Mouse (Mus musculus) heart, embryonic 15.5 days (tissue): Measurements from ENCODE around the gene Rabepk. TPM values are rescaled to one million over a fixed set of nuclear protein-coding genes. Genes with fewer than 3 reads are reported as not detected.
A peak's percentile ranks its signal among the peaks of the same experiment; 100 is the strongest.

ENCODE experiments used
- ATAC-seq: fragments of 200-750 bp; cut with Nextera tagmentation; replicated peaks from 2 replicates; pipeline ENCODE4 v1.8.0; 2017; ENCODE audit warnings: low read depth, moderate TSS enrichment; ENCODE audit not compliant: insufficient number of reproducible peaks, insufficient read depth, low FRiP score
- H3K27ac ChIP-seq: fragments of 300-500 bp; sonication (generic); 2 replicates; pipeline ENCODE4 v1.5.1; 2015; ENCODE audit warnings: mild to moderate bottlenecking, inconsistent platforms
- H3K27me3 ChIP-seq: fragments of 300-500 bp; sonication (generic); 2 replicates; pipeline ENCODE4 v1.6.1; 2015; ENCODE audit warnings: inconsistent platforms
- H3K36me3 ChIP-seq: fragments of 300-500 bp; sonication (generic); 2 replicates; pipeline ENCODE4 v1.6.1; 2015; ENCODE audit warnings: mild to moderate bottlenecking, inconsistent platforms
- H3K4me1 ChIP-seq: fragments of 300-500 bp; sonication (generic); replicated peaks from 2 replicates; pipeline ENCODE4 v1.6.1; 2015; ENCODE audit warnings: inconsistent platforms
- H3K4me2 ChIP-seq: fragments of 300-500 bp; sonication (generic); 2 replicates; pipeline ENCODE4 v1.6.1; 2015; ENCODE audit warnings: inconsistent platforms, mild to moderate bottlenecking, moderate library complexity
- H3K4me3 ChIP-seq: fragments of 300-500 bp; sonication (generic); 2 replicates; pipeline ENCODE4 v1.5.1; 2015; ENCODE audit warnings: mild to moderate bottlenecking, inconsistent platforms
- H3K9ac ChIP-seq: fragments of 300-500 bp; sonication (generic); 2 replicates; pipeline ENCODE4 v1.6.1; 2015; ENCODE audit warnings: mild to moderate bottlenecking, inconsistent platforms
- H3K9me3 ChIP-seq: fragments of 300-500 bp; sonication (generic); replicated peaks from 2 replicates; pipeline ENCODE4 v1.6.1; 2016; ENCODE audit warnings: inconsistent platforms
- WGBS: fragments of 180-500 bp; shearing (Covaris S2); methylation state at CpG from one replicate; pipeline ENCODE4 v1.1.7; 2015; ENCODE audit warnings: mixed read lengths; 5-methylcytosine and 5-hydroxymethylcytosine counted together
- polyA plus RNA-seq: library from polyadenylated mRNA; unstranded; fragments of >200 nt; fragmentation: Nextera tagmentation; extraction: Ambion mirVana; gene quantifications from 2 replicates; pipeline ENCODE4 v1.2.1, GENCODE M21; 2015

Gene Rabepk
- polyA plus RNA-seq, 1 experiment from 2014 or later = 22.2 TPM

DNA sequence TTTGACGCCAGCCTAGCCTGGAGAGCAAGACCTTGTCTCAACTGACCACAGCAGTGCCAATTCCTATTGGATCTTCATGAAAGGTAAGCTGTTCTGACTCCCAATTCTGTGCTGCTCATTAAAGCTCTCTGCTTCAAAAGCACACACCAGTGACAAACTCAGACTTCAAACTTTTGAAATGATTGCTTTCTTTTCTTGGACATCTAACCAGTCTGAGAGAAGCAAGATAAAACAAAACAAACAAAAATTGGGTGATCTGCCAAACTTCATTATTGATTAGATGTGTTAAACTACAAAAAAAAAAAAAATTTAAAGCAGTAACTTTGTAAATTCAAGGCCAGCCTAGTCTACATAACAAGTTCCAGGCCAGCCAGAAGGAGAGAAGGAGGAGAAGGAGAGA lies 42.4 kb downstream of the Rabepk start:
- 61% methylated on average over 1 of the region's 1 CpGs for WGBS
- Histone ChIP-seq H3K27ac (no peak overlapping the region), H3K9ac (no peak overlapping the region), H3K4me3 (no peak overlapping the region), H3K9me3 (no peaks in the 10 kb centered on the region), H3K36me3 (no peaks in the 10 kb centered on the region), H3K27me3 (no peaks in the 10 kb centered on the region), H3K4me2 (no peak overlapping the region), H3K4me1 (peaks cover 10% of the 10 kb centered on the region)
- no peak for ATAC-seq

DNA sequence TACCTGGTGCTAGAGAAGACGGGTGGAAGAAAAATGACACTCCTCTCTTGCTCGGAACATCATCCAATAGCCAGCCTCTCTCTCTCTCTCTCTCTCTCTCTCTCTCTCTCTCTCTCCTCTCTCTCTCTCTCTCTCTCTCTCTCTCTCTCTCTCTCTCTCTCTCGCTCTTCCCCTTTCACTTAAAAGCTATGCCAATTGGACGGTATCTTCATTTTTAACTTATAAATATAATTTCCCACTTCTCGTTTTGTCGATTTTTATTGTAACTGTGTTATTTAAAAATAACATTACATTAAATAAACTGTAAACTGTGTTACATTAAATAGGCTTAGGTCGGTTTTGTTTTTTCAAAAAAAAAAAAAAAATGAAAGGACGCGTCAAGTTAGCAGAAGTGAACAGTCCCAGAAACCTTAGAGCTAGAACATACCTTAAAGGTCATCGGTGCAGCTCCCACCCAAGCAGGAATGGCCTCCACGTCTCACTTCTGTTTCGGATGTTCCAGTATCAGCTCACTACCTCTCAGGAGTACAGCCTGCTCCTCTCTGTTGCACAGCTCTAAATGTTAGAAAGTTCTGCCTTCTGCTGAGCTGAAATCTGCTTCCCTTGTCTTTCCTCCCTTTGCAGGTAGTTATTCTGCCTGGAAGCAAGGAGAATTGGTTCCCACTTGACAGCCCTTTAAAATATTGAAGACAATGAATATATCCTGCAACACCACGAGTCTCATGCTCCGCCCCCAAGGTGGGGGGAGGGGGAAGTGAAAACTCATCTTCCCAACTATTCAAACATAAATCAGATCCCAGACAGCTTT lies 45.0 kb downstream of the Rabepk start, which contains the start of gene Gapvd1:
TSS of gene Gapvd1 (minus strand) at position 682 of the 808 bp plus-strand sequence.
- Histone ChIP-seq H3K27ac (peak within 1 kb of the TSS; percentile 97), H3K9ac (peak within 1 kb of the TSS; percentile 91), H3K9me3 (no peaks in the 10 kb centered on the region), H3K4me2 (peak within 1 kb of the TSS; percentile 70), H3K27me3 (no peaks in the 10 kb centered on the region), H3K4me1 (peaks cover 13% of the 10 kb centered on the region), H3K4me3 (peak within 1 kb of the TSS; percentile 96), H3K36me3 (no peaks in the 10 kb centered on the region)
- WGBS = under 1% methylated on average over 14 of the region's 14 CpGs
- ATAC-seq = no peak

DNA sequence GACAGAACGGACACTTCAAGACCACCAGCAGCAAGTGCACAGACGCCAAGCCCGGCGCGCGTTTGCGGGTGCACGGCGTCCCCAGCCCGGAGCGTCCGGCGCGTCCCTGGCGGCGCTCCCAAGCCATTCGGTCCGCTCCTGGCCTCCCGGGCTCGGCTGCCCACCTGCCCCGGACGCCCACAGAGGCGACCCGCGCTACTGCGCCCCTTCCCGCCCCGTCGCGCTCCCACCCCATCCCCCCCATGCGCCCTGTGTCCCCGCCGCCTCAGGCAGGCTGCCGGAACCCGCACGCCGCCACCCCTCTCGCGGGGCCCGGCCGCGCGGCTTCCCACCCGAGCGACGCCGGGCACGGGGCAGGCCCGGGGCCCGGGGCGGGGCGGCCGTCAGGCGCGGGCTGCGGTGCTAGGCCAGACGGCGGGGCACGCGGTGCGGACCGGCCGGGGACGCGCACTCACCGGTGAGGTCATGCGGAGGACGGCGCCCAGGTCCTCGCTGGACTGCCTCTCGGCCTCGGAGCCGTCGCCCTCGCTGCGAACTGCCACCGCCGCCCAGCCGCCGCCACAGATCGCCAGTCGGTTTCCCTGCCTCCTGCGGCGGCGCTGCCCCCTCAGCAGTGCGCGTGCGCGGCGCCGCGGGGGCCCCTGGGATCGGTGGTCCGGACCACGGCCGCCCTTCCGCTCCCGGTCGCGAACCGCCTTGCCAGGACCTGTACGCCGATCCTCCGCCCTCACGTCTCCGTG lies 45.7 kb downstream of the Rabepk start:
- ATAC-seq = peak; percentile 96
- Histone ChIP-seq H3K27ac (peak overlapping the region; percentile 97), H3K4me2 (peak overlapping the region; percentile 70), H3K9me3 (no peaks in the 10 kb centered on the region), H3K4me3 (peak overlapping the region; percentile 96), H3K27me3 (no peaks in the 10 kb centered on the region), H3K9ac (peak overlapping the region; percentile 91), H3K4me1 (peaks cover 13% of the 10 kb centered on the region), H3K36me3 (no peaks in the 10 kb centered on the region)
- under 1% methylated on average over 100 of the region's 106 CpGs for WGBS

DNA sequence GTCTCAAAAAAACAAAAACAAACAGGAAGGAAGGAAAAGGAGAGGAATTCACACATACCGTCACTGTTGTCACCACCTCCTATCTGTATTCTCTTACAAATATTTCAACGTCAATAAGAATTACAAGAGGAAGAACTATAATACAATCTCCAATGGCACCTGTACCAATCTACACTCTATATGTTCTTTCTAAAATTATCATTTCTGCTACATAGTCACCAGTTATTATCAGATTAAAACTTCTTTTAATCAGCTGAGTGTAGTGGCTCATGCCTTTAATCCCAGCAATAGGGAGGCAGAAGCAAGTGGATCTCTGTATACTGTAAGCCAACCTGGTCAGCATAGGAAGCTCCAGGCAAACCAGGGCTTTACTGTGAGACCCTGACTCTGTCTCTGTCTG lies 49.5 kb downstream of the Rabepk start:
- ATAC-seq = no peak
- Histone ChIP-seq H3K27ac (no peak overlapping the region), H3K4me2 (no peak overlapping the region), H3K4me1 (peaks cover 13% of the 10 kb centered on the region), H3K27me3 (no peaks in the 10 kb centered on the region), H3K36me3 (no peaks in the 10 kb centered on the region), H3K9ac (no peak overlapping the region), H3K4me3 (no peak overlapping the region), H3K9me3 (no peaks in the 10 kb centered on the region)
- WGBS = 50% methylated on average over 2 of the region's 2 CpGs

DNA sequence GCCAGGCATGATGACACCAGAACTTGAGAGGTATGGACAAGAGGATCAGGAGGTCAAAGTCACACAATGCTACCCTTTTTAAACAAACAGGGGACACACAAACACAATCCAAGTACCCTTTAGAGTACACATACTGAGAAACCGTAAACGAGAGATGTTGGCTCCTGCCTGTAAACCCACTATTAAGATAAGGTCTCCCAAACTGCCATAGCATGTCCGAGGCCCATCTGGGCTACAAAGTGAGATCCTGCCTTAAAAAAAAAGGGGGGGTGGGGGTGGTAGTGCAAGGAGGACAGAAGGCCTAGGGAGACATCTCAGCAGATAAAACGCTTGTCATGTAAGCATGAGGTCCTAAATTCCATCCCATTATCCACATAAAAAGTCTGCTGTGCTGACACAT lies 51.2 kb downstream of the Rabepk start:
- Histone ChIP-seq H3K9ac (no peak overlapping the region), H3K36me3 (peaks cover 3% of the 10 kb centered on the region; the same call in 1 of the 2 replicates), H3K4me1 (peaks cover 9% of the 10 kb centered on the region), H3K27ac (no peak overlapping the region), H3K9me3 (no peaks in the 10 kb centered on the region), H3K27me3 (no peaks in the 10 kb centered on the region), H3K4me3 (no peak overlapping the region), H3K4me2 (no peak overlapping the region)
- ATAC-seq = no peak
- 76% methylated on average over 4 of the region's 4 CpGs for WGBS

DNA sequence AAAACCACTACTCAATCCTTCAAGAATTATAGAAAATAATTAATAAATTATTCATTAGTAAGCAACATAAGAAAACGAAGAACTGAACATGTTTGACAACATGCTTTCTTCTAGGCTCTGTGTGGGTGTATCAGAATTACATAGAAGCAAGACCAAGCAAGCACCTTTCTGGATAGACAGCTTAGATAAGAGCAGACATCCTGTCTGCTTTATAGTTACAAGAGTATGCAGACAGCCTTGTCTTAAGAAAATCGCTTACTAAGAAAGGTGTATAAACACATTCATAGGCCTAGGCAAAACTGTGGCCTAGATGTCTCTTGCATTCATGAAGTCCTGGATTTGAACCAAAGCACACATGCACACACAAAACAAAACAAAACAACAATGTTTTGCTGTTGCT lies 54.0 kb downstream of the Rabepk start:
- peaks cover 3% of the 10 kb centered on the region; the same call in 1 of the 2 replicates for H3K36me3 ChIP-seq
- H3K27me3 ChIP-seq = no peaks in the 10 kb centered on the region
- no peak overlapping the region for H3K9ac ChIP-seq
- WGBS = 77% methylated on average over 2 of the region's 2 CpGs
- ATAC-seq = no peak
- H3K4me2 ChIP-seq = no peak overlapping the region
- H3K4me1 ChIP-seq = peaks cover 8% of the 10 kb centered on the region
- H3K27ac ChIP-seq = no peak overlapping the region
- H3K4me3 ChIP-seq = no peak overlapping the region
- no peaks in the 10 kb centered on the region for H3K9me3 ChIP-seq

DNA sequence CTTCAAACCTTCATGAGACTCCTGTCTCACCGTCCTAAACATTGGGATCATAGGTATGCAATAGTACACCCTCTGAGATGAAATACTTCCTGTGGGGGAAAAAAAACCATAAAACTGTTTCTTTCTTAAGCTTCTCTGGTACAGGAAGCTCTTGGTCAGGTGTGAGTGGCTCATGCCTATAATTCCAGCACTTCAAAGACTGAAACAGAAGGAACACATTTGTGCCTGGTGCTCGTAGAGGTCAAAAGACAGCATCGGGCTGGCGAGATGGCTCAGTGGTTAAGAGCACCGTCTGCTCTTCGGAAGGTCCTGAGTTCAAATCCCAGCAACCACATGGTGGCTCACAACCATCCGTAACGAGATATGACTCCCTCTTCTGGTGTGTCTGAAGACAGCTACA lies 55.2 kb downstream of the Rabepk start:
- Histone ChIP-seq H3K27ac (no peak overlapping the region), H3K4me3 (no peak overlapping the region), H3K4me1 (peaks cover 8% of the 10 kb centered on the region), H3K9ac (no peak overlapping the region), H3K27me3 (no peaks in the 10 kb centered on the region), H3K9me3 (no peaks in the 10 kb centered on the region), H3K4me2 (no peak overlapping the region), H3K36me3 (peaks cover 3% of the 10 kb centered on the region; the same call in 1 of the 2 replicates)
- no peak for ATAC-seq
- 91% methylated on average over 8 of the region's 8 CpGs for WGBS

DNA sequence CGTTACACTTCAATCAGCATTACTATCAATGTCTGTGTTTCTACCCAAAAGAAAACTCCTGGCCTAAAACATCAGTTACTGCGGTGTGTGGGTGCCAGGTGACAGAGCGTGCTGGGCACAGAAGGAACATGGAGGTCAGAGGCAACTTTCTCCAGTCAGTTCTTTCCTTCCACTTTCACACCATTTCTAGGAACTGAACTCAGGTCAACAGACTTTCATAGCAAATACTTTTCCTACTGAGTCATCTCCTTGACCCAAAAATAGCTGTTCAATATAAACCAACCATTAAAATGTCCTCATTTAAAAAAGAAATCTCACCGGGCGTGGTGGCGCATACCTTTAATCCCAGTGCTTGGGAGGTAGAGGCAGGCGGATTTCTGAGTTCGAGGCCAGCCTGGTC lies 57.0 kb downstream of the Rabepk start:
- Histone ChIP-seq H3K9me3 (no peaks in the 10 kb centered on the region), H3K9ac (no peak overlapping the region), H3K4me1 (peaks cover 8% of the 10 kb centered on the region), H3K4me3 (no peak overlapping the region), H3K36me3 (peaks cover 3% of the 10 kb centered on the region; the same call in 1 of the 2 replicates), H3K27me3 (no peaks in the 10 kb centered on the region), H3K27ac (no peak overlapping the region), H3K4me2 (no peak overlapping the region)
- ATAC-seq = no peak
- WGBS = 86% methylated on average over 8 of the region's 8 CpGs

DNA sequence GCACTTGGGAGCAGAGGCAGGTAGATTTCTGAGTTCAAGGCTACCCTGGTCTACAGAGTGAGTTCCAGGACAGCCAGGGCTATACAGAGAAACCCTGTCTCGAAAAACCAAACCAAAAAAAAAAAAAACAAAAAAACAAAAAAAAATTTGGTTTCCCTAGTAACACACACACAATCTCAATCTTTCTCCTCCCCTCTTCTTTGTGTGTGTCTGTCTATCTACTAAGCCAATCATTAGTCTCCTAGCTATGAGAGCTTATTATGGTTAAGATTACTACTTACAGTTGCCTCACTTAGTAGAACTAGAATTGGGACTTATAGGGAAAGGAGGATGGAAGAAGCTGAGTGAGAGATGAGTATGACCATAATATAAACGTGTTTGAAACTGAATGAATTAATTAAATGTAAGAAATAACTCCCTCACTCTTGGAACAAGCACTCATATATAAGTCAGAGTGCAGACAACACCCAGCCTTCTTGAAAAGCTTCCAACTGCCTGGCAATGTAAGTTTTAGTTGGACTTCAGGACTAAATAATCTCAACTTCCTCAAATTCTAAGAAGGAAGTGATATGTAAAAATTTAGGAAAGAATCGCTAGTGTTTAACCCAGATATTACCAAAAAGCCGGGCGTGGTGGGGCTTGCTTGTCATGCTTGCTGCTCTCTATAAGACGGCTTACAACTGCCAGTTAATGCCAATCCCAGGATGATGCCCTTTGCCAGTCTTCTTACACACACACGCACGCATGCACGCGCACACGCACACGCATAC lies 58.1 kb downstream of the Rabepk start:
- H3K36me3 ChIP-seq = peaks cover 3% of the 10 kb centered on the region; the same call in 1 of the 2 replicates
- no peak overlapping the region for H3K4me2 ChIP-seq
- peaks cover 8% of the 10 kb centered on the region for H3K4me1 ChIP-seq
- H3K9me3 ChIP-seq = no peaks in the 10 kb centered on the region
- H3K4me3 ChIP-seq = no peak overlapping the region
- no peaks in the 10 kb centered on the region for H3K27me3 ChIP-seq
- no peak overlapping the region for H3K27ac ChIP-seq
- ATAC-seq = no peak
- H3K9ac ChIP-seq = no peak overlapping the region
- 87% methylated on average over 12 of the region's 12 CpGs for WGBS

DNA sequence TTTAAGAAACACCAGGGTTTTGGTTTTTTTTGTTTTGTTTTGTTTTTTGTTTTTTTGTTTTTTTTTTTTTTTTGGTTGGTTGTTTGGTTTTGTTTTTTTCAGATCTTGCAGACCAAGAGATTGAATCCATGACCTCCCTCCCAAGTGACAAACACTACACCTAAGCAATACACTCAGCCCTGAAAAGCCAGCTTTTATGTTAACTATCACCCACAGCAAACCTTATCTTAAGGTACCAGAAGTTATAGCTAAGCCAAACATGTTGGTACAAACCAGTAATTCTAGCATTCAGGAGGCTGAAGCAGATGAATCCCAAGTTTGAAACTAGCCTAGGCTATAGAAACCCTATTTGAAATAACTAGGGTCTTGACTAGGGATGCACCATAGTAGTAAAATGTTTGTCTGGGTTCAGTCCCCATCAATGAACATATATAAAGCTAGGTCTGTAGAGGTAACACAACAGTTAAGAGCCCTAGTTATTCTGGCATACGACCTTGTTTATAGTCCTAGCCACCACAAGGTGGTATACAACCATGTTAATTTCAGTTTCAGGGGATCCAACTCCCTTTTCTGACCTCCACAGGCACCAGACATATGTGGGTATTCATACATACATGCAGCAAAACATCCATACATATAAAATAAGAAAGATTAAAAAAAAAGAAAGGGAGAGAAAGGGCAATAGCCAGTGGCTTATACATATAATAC lies 59.9 kb downstream of the Rabepk start:
- 71% methylated on average over 1 of the region's 1 CpGs for WGBS
- H3K4me3 ChIP-seq = no peak overlapping the region
- no peak overlapping the region for H3K27ac ChIP-seq
- peaks cover 3% of the 10 kb centered on the region; the same call in 1 of the 2 replicates for H3K36me3 ChIP-seq
- peaks cover 16% of the 10 kb centered on the region for H3K4me1 ChIP-seq
- no peak overlapping the region for H3K9ac ChIP-seq
- H3K9me3 ChIP-seq = no peaks in the 10 kb centered on the region
- no peak for ATAC-seq
- no peaks in the 10 kb centered on the region for H3K27me3 ChIP-seq
- H3K4me2 ChIP-seq = no peak overlapping the region
